Mouse (Mus musculus) gastrocnemius, postnatal 10 days (tissue): ENCODE measurements around the gene Tanc1. TPM values are rescaled to one million over a fixed set of nuclear protein-coding genes. Genes with fewer than 3 reads are reported as not detected.
A peak's percentile ranks its signal among the peaks of the same experiment; 100 is the strongest.

Experiments
- DNase-seq: peaks from one replicate; pipeline ENCODE4 v3.0.0; 2021; ENCODE audit warnings: mixed read lengths
- total RNA-seq, 2 experiments: library from RNA; stranded (reverse); gene quantifications; 2 replicates each; pipeline ENCODE4 v1.2.3; 2021

The Tanc1 gene
- total RNA-seq, 2 experiments from 2014 or later, result 13.6 to 21.0 TPM

GRCm38 (mm10) chr2:59681181-59681580, 69.3 kb downstream of the Tanc1 start:
- no peak for DNase-seq

- DNase-seq, result peak; percentile 33
Observed at GRCm38 (mm10) chr2:59684864-59685605, 73.2 kb downstream of the Tanc1 start.

- DNase-seq, result no peak
Observed at GRCm38 (mm10) chr2:59685606-59685950, 73.7 kb downstream of the Tanc1 start.

GRCm38 (mm10) chr2:59688261-59689104, 76.6 kb downstream of the Tanc1 start:
- DNase-seq, result no peak

GRCm38 (mm10) chr2:59691112-59691511, 79.3 kb downstream of the Tanc1 start:
- DNase-seq, result no peak

- DNase-seq, result no peak
Observed at GRCm38 (mm10) chr2:59693473-59693872, 81.6 kb downstream of the Tanc1 start.

GRCm38 (mm10) chr2:59697123-59697522, 85.3 kb downstream of the Tanc1 start:
- no peak for DNase-seq

- no peak for DNase-seq
Observed at GRCm38 (mm10) chr2:59697722-59698634, 86.1 kb downstream of the Tanc1 start.

- DNase-seq, result no peak
Observed at GRCm38 (mm10) chr2:59698635-59699300, 86.9 kb downstream of the Tanc1 start.

GRCm38 (mm10) chr2:59699893-59700292, 88.1 kb downstream of the Tanc1 start:
- no peak for DNase-seq

- no peak for DNase-seq
Observed at GRCm38 (mm10) chr2:59705221-59705620, 93.4 kb downstream of the Tanc1 start.

- no peak for DNase-seq
Observed at GRCm38 (mm10) chr2:59706806-59707205, 95.0 kb downstream of the Tanc1 start.

GRCm38 (mm10) chr2:59707922-59708706, 96.3 kb downstream of the Tanc1 start:
- no peak for DNase-seq

- DNase-seq, result no peak
Observed at GRCm38 (mm10) chr2:59710771-59711170, 98.9 kb downstream of the Tanc1 start.

- no peak for DNase-seq
Observed at GRCm38 (mm10) chr2:59711992-59712391, 100.2 kb downstream of the Tanc1 start.

- DNase-seq, result no peak
Observed at GRCm38 (mm10) chr2:59712484-59712883, 100.6 kb downstream of the Tanc1 start.

- no peak for DNase-seq
Observed at GRCm38 (mm10) chr2:59713626-59714556, 102.0 kb downstream of the Tanc1 start.

- no peak for DNase-seq
Observed at GRCm38 (mm10) chr2:59714992-59715391, 103.2 kb downstream of the Tanc1 start.

GRCm38 (mm10) chr2:59716461-59716860, 104.6 kb downstream of the Tanc1 start:
- no peak for DNase-seq

GRCm38 (mm10) chr2:59717746-59718294, 106.0 kb downstream of the Tanc1 start:
- no peak for DNase-seq
